Mouse (Mus musculus): ENCODE data around the gene Rtcb.

The Rtcb gene

DNA sequence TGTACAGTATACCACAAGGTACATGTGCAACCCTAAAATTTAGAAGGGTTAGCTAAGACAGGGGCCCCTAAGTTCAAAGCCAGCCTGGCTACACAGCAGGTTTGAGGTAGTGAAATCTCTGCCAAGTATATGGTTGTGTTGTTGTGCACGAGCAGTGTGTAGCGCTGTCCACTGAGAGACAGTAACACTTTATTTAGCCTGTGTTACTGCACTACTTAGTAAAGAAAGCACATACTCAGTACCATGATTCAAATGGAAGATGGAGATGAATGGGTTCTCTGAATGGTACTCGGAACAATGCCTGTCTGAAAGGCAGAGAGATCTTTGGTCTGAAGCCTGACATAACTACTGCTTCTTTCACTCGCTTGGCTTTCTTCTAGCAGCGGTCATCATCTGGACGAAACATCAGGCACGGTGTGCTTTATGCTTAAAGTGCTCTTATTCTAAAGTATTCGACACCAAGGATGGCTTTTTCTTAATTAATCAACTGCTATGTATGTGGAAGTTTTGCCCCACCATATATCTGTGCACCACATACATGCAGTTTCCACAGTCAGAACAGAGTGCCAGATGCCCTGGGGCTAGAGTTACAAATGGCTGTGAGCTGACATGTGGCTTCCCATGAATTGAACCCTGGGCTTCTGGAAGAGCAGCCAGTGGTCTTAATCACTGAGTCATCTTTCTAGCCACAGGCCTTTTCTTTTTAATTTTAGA lies 9.0 kb downstream of the Rtcb start:
- no peak for ATAC-seq (ENCODE audit: insufficient number of reproducible peaks, low FRiP score, low TSS enrichment)

DNA sequence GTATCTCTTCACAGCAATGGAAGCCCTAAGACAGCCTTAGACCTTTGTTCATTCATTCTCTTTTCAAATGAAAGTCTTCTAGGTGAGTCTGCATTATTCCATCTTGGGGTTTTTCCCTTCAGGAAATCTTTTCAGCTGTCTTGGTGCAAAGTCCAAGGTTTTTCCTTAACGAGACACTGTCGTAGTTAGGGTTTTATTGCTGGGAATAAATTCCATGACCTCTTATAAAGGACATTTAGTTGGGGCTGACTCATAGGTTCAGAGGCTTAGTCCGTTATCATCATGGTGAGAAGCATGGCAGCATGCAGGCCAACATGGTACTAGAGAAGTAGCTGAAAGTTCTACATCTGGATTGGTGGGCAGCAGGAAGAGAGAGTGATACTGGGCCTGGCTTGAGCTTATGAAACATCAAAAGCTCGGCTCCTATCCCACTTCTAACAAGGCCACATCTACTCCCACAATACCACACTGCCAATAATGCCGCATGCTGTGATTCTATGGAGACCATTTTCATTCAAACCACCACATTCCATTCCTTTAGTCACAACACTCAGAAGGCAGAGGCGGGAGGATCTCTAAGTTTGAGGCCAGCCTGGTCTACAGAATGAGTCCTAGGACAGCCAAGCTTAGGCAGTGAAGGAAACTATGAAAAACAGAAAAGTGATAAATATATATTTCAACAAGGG lies 21.2 kb downstream of the Rtcb start:
- ATAC-seq (ENCODE audit: insufficient number of reproducible peaks, low FRiP score, low TSS enrichment) = no peak

DNA sequence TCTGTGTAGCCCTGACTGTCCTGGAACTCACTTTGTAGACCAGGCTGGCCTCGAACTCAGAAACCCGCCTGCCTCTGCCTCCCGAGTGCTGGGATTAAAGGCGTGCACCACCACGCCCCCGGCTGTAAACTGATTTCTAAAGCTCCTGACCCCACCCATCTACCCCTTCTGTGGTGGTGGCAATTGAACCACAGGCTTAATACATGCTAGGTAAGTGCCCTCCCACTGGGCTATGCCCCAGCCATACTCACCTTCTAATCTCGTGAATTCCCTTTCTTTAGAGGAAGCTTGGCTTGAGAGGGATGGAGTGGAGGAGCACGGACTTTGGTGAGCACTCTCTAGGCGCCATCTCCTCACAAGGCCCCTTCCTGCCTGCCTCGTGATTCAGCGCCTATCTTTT lies 27.7 kb downstream of the Rtcb start:
- no peak for ATAC-seq (ENCODE audit: insufficient number of reproducible peaks, low FRiP score, low TSS enrichment)

DNA sequence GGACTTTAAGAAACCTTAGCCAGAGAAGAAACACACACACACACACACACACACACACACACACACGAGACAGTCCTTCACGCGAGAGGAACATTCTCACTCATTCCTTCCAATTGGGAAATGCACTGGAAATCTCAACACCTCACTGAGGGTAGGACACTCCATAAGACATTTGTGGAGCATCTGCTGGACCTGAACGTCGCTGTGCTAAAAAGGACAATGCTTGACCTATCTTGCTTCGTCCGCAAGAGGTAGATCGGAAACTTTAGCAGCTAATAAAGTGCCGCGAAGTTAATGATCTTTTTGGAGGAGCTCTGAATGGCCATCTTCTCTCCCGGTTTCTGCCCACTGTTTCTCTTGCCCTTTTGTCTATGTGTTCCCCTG lies 28.4 kb downstream of the Rtcb start:
- no peak for ATAC-seq (ENCODE audit: insufficient number of reproducible peaks, low FRiP score, low TSS enrichment)

DNA sequence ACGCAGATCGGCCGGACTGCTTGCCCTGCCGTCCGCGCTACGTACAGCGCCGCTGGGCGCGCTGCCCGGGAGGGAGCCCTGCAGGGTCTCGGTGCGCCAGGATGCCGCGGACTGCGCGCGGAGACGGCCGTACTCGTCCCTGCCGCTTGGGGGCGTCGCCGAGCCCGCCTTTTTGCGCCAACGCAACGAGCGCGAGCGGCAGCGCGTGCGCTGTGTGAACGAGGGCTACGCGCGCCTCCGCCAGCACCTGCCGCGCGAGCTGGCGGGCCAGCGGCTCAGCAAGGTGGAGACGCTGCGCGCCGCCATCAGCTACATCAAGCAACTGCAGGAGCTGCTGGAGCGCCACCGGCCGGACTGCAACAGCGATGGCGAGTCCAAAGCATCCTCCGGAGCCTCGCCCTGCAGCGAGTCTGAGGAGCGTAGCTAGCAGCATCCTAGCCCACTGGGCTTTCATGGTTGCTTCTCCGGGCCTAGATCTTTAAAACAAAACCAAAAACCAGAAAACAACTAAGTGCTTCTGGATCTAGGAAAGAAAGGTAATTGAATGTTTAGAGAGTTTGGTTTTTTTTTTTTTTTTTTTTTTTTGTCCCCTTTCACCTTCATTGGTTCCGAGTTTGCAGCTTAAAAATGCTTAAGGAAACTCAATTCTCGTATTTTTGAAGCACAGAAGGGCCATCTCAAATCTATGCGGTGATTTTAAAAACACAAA lies 29.0 kb downstream of the Rtcb start:
- peak; percentile 94 for ATAC-seq (ENCODE audit: insufficient number of reproducible peaks, low FRiP score, low TSS enrichment)

DNA sequence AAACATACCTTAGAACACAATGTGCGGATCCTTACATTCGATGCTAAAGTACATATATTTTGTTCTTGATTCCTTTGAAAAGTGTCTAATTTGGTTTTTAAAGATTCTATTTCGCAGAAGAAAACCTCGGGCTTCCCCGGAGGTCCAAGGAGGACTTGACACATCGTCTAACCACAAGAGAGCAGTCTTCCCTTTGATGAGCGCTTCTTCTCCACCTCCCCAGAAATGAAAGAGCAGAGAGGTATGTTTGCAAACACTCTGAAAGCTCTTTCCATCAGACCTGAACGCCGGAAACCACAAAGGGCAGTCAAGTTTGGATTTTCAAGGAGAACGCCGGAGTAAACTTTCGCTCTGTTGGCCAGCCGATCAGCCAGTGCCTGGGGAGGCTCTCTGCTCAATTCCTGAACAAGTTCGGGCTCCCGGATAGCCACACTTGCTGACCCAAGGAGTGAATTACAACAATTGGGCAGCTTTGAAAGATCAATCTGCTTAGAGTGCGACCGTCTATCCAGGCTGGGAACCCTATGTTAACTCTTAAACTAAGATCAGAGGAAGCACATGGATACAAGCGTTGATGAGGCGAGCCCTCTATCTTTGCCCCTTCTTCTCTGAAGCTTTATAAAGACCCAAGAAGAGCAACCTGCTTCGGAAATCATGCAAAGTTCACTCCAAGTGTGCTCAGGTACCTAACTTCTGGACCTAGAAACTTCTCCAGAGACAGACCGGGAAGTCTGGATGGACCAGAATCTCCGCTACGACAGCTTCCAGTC lies 29.8 kb downstream of the Rtcb start, which contains the start of gene Ascl4:
Gene Ascl4 (plus strand): TSS at position 6 of the 770 bp plus-strand sequence.
- no peak for ATAC-seq (ENCODE audit: insufficient number of reproducible peaks, low FRiP score, low TSS enrichment)

DNA sequence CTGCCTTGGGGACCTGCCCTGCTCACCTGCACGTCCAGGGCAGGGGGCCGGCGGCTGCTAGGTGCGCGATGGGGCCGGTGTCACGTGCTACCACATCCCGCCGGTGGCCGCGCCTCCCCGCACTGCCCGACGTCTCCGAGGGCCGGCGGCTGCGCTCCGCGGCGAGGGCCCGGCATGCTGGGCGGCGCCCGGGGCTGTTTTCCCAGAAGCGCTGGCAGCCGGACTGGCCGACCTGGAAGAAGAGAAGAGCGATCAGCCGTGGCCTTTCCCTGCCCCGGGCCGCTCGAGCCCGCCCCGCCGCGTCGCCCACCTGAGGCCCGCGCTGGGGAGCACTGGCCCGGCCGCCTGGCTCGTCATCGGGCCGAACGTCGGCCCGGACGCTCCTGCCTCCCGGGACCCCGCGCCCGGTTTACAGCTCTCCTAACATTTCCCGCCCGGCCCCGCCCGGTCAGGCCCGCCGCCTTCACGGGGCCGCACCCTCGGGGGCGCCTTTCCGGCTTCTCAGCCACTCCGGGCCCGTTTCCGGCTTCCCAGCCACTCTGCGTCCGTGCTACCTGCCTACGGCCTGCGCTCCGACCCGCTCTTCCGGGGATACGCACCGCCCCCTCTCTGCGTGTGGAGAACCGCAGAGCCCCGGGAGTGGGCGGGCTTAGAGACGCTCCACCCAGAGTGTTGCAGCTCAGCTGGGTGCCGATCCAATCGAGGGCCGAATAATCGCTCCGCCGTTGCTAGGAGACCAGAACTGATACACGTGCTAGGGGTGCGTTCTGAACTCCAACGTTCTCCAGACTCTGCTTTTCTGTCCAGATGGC lies 40.9 kb downstream of the Rtcb start, which contains the start of gene Prdm4:
Gene Prdm4 (minus strand): TSS at position 645 of the 812 bp plus-strand sequence.
- peak; percentile 99 for ATAC-seq (ENCODE audit: insufficient number of reproducible peaks, low FRiP score, low TSS enrichment)
